In the genomic region with DNA sequence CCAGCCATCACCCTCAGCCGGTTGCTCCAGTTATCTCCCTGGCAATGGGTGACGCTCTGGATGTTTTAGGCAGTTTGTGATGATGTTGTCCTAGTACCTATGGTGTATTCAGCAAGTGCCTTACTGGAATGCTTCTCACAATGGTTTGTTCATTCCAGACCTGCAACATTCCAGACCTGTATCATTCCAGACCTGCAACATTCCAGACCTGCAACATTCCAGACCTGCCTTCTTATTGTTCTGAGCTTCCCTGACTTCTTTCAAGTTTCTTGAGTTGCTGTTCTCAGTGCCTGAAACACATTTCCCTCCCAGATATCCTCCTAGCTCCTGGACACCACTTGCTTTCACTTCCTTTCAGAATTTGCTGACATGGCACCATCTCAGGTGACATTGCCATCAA, we compare ENCODE assay signal across 27 mouse cellular contexts. TPM values are rescaled to one million over a fixed set of nuclear protein-coding genes. Genes with fewer than 3 reads are reported as not detected.
"Had no signal": no experiment of that assay in that cellular context is flagged by ENCODE, and none has a peak within 500 bp of the region (broad histone marks: within the 10 kb centered on the region; RNA-seq: fewer than 3 reads in every experiment).

No protein-coding gene starts in this region.

- ATAC-seq: hindbrain, embryonic 16.5 days; inflammation-experienced regulatory T-cells, adult 6 months; intestine, embryonic 15.5 days; intestine, postnatal 0 days; liver, embryonic 12.5 days had no signal

- H3K36me3 ChIP-seq: heart, embryonic 13.5 days; heart, embryonic 15.5 days; intestine, embryonic 15.5 days; limb, embryonic 13.5 days; limb, embryonic 15.5 days; liver, embryonic 12.5 days had no signal

- DNase-seq: gastrocnemius, postnatal 14 days; gastrocnemius, postnatal 36 days; heart, adult 11 months; heart, adult 2 months; heart, postnatal 14 days; heart, postnatal 36 days; kidney, adult 18-20 months; kidney, adult 8-10 months; kidney, postnatal 10 days; kidney, postnatal 25 days; kidney, postnatal 4 days; layer of hippocampus, adult 9-11 months; layer of hippocampus, postnatal 36 days; left cerebral cortex, postnatal 4 days had no signal

- H3K27me3 ChIP-seq: heart, embryonic 13.5 days; heart, embryonic 15.5 days; intestine, embryonic 15.5 days; limb, embryonic 13.5 days; limb, embryonic 15.5 days; liver, embryonic 12.5 days had no signal

- H3K4me2 ChIP-seq: heart, embryonic 11.5 days; heart, embryonic 13.5 days; heart, embryonic 15.5 days; hindbrain, embryonic 14.5 days; intestine, embryonic 15.5 days; limb, embryonic 13.5 days; limb, embryonic 15.5 days; liver, embryonic 12.5 days had no signal

- H3K9ac ChIP-seq: heart, embryonic 13.5 days; heart, embryonic 15.5 days; hindbrain, embryonic 14.5 days; intestine, embryonic 15.5 days; limb, embryonic 13.5 days; limb, embryonic 15.5 days; liver, embryonic 12.5 days; liver, embryonic 14.5 days had no signal

- H3K4me1 ChIP-seq: heart, embryonic 13.5 days; heart, embryonic 15.5 days; intestine, embryonic 15.5 days; limb, embryonic 13.5 days; limb, embryonic 15.5 days; liver, embryonic 12.5 days had no signal

- H3K27ac ChIP-seq: heart, adult 2 months; heart, embryonic 13.5 days; heart, embryonic 15.5 days; hindbrain, embryonic 14.5 days; intestine, embryonic 15.5 days; layer of hippocampus, adult 2 months; limb, embryonic 13.5 days; limb, embryonic 15.5 days; liver, embryonic 12.5 days; liver, embryonic 14.5 days had no signal

- H3K9me3 ChIP-seq: heart, embryonic 13.5 days; heart, embryonic 15.5 days; intestine, embryonic 15.5 days; limb, embryonic 13.5 days; limb, embryonic 15.5 days; liver, embryonic 12.5 days had no signal

- H3K4me3 ChIP-seq: heart, adult 2 months; heart, embryonic 13.5 days; heart, embryonic 15.5 days; intestine, embryonic 15.5 days; layer of hippocampus, adult 2 months; limb, embryonic 13.5 days; limb, embryonic 15.5 days; liver, embryonic 12.5 days had no signal

RNA-seq across cellular contexts. Expression of a gene that starts 37.0 kb away (rescaled TPM):
- polyA plus RNA-seq: inflammation-experienced regulatory T-cells, adult 6 months had no signal
